Mouse (Mus musculus) heart, embryonic 10.5 days (tissue): ENCODE measurements around the gene Psmd2. TPM values are rescaled to one million over a fixed set of nuclear protein-coding genes. Genes with fewer than 3 reads are reported as not detected.

Source experiments
- DNase-seq: peaks from one replicate; pipeline ENCODE4 v3.0.0-alpha.2; 2017; ENCODE audit warnings: low spot score
- H3K27ac ChIP-seq: fragments of 300-500 bp; sonication (generic); 2 replicates; pipeline ENCODE4 v1.5.1; 2016; ENCODE audit warnings: mild to moderate bottlenecking
- H3K27me3 ChIP-seq: fragments of 300-500 bp; sonication (generic); 2 replicates; pipeline ENCODE4 v1.6.1; 2016; ENCODE audit warnings: mild to moderate bottlenecking; ENCODE audit not compliant: poor library complexity, insufficient read depth, severe bottlenecking
- H3K36me3 ChIP-seq: fragments of 300-500 bp; sonication (generic); 2 replicates; pipeline ENCODE4 v1.6.1; 2016; ENCODE audit warnings: mild to moderate bottlenecking, moderate library complexity
- H3K4me1 ChIP-seq: fragments of 300-500 bp; sonication (generic); 2 replicates; pipeline ENCODE4 v1.6.1; 2016; ENCODE audit warnings: mild to moderate bottlenecking
- H3K4me3 ChIP-seq: fragments of 300-500 bp; sonication (generic); 2 replicates; pipeline ENCODE4 v1.5.1; 2016; ENCODE audit warnings: mild to moderate bottlenecking, moderate library complexity
- H3K9me3 ChIP-seq: fragments of 300-500 bp; sonication (generic); 2 replicates; pipeline ENCODE4 v1.6.1; 2016; ENCODE audit warnings: mild to moderate bottlenecking, moderate library complexity
- WGBS: fragments of 180-500 bp; shearing (Covaris S2); methylation state at CpG from one replicate; pipeline ENCODE4 v1.1.7; 2016; 5-methylcytosine and 5-hydroxymethylcytosine counted together
- polyA plus RNA-seq: library from polyadenylated mRNA; unstranded; fragments of >200 nt; fragmentation: Nextera tagmentation; extraction: Ambion mirVana; gene quantifications from 2 replicates; pipeline ENCODE4 v1.2.1, GENCODE M21; 2016

Gene Psmd2
- polyA plus RNA-seq, result 385 and 393 TPM in 2 replicates

GRCm38 (mm10) chr16:20651076-20651946 is at the start of gene Psmd2:
Psmd2 (plus strand) TSS chr16:20651652.
- H3K4me1 ChIP-seq, result peaks cover 12% of the 10 kb centered on the region
- peak within 1 kb of the TSS; percentile 89 for H3K27ac ChIP-seq
- no peaks in the 10 kb centered on the region for H3K27me3 ChIP-seq
- peak; percentile 97 for DNase-seq
- 2% methylated on average over 46 of the region's 46 CpGs for WGBS
- H3K9me3 ChIP-seq, result no peaks in the 10 kb centered on the region
- H3K4me3 ChIP-seq, result peak within 1 kb of the TSS; percentile 93
- H3K36me3 ChIP-seq, result peaks cover 23% of the 10 kb centered on the region

DNA sequence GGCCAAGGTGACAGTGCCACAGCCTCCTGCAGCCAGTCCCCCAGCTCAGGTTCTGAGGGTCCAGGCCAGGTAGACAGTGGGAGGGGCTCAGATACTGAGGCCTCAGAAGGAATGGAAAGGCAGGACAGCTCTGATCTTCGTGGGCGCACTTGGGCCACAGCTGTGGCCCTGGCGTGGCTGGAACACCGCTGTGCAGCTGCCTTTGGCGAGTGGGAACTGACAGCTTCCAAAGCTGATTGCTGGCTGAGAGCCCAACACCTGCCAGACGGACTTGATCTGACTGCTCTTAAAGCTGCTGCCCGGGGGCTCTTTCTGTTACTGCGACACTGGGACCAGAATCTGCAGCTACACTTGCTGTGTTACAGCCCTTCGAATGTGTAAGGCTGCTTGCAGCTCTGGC is 46.7 kb upstream of the Psmd2 start:
- H3K36me3 ChIP-seq, result peaks cover 49% of the 10 kb centered on the region
- no peaks in the 10 kb centered on the region for H3K9me3 ChIP-seq
- H3K4me3 ChIP-seq, result no peak overlapping the region
- no peaks in the 10 kb centered on the region for H3K27me3 ChIP-seq
- 81% methylated on average over 9 of the region's 9 CpGs for WGBS
- peaks cover 10% of the 10 kb centered on the region; the same call in 1 of the 2 replicates for H3K4me1 ChIP-seq
- DNase-seq, result no peak
- H3K27ac ChIP-seq, result no peak overlapping the region

GRCm38 (mm10) chr16:20610501-20611356 is 40.7 kb upstream of the Psmd2 start:
- peak; percentile 91 for DNase-seq
- WGBS, result under 1% methylated on average over 28 of the region's 28 CpGs
- H3K36me3 ChIP-seq, result peaks cover 31% of the 10 kb centered on the region

DNA sequence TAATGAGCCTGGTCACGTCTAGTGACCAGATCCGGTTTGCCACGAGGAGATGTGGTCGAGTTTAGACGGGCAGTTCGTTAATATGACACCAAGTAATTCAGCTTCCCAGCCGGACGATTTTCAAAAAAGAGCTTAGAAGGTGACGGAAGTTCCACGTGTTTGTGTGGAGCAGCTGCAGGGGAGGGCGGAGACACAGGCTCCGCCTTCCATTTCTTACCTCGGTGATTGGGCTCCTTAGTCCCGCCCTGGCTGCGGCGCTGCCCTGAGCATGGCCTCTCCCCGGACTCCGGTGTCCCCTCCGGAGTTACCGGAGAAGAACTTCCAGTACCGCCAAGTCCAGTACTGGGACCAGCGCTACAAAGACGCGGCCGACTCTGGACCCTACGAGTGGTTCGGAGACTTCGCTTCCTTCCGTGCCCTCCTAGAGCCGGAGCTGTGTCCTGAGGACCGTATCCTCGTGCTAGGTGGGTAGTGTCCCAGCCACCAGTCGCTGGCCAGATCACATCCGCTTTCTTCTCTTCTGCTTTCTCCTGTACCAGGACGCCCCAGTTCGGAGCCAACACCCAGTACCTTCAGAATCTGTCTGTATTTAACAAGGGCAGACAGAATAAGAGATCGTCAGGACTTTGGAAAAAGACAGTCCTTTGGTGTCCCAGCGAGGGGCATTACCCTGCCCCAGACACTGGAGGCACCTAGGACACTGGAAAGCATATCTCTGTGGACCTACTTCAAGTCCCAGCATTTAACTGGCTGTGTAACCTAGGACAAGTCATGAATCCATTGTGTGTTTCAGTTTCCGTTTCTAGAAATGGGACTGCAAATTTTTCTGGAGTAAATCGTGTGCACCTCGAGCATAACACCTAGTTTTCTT is 39.9 kb upstream of the Psmd2 start, which contains the start of the genes Eef1akmt4, Gm49333 and Alg3:
Gene Eef1akmt4 (plus strand): TSS at position 237 of the 871 bp plus-strand sequence.
Gene Gm49333 (plus strand): TSS at position 254 of the 871 bp plus-strand sequence.
Gene Alg3 (minus strand): TSS at position 379 of the 871 bp plus-strand sequence.
- WGBS, result 2% methylated on average over 41 of the region's 41 CpGs
- H3K9me3 ChIP-seq, result no peaks in the 10 kb centered on the region

More at GRCm38 (mm10) chr16:20610501-20611356, 40.7 kb upstream of the Psmd2 start:
- H3K27ac ChIP-seq, result peak overlapping the region; percentile 95
- H3K9me3 ChIP-seq, result no peaks in the 10 kb centered on the region
- peaks cover 21% of the 10 kb centered on the region for H3K4me1 ChIP-seq
- no peaks in the 10 kb centered on the region for H3K27me3 ChIP-seq
- H3K4me3 ChIP-seq, result peak overlapping the region; percentile 96

DNA sequence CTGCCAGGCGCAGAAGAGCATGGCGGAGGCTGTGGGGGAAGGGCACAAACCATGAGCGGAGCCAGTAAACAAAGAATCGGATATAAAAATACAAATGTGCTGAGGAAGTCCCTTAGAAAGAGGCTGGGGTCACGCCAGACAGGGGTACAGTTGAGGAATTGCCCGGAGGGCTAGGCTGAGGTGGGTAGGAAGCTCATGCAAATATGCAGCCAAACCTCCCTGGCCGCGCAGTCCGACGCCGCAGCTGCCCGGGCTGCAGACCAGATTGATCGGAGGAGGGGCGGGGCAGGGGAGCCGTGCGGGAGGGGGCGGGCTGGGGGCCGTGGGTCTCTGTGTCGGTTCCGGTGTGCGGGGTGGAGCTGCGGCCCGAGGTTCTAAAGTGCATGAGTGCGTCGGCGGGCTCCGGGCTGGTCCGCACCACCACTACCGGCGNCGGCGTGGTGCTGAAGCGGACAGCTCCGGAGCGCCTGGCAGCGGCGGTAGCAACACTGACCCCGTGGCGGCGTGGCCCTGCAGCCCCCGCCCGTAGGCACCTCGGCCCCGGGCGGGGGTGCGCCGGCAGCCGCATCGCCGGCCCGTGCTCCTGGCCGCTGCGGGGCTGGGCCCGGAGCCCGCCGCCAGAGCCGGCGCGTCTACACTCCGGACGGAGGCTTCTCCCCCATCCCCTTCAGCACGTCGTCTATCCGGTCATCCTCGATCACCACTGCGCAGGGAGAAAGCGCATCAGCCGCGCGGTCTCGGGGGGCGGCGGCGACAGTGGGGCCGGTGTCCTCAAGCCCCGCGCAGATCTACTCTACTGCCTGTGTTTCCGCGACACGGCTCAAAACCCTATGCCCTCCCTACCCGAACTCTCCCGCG is 31.7 kb upstream of the Psmd2 start:
- peaks cover 59% of the 10 kb centered on the region for H3K27me3 ChIP-seq
- no peak for DNase-seq
- 2% methylated on average over 82 of the region's 83 CpGs for WGBS
- no peak overlapping the region for H3K27ac ChIP-seq
- no peaks in the 10 kb centered on the region for H3K9me3 ChIP-seq
- H3K36me3 ChIP-seq, result 0 out of 2 replicates have a peak, but pooled peaks cover 7% of the 10 kb centered on the region
- H3K4me3 ChIP-seq, result peak overlapping the region; percentile 77
- peaks cover 36% of the 10 kb centered on the region for H3K4me1 ChIP-seq

More for the DNA sequence above, 39.9 kb upstream of the Psmd2 start, which contains the start of the genes Eef1akmt4, Gm49333 and Alg3:
- peak within 1 kb of the TSS; percentile 96 for H3K4me3 ChIP-seq
- H3K27ac ChIP-seq, result peak within 1 kb of the TSS; percentile 95
- peaks cover 25% of the 10 kb centered on the region for H3K36me3 ChIP-seq
- no peaks in the 10 kb centered on the region for H3K27me3 ChIP-seq
- peak; percentile 97 for DNase-seq
- peaks cover 21% of the 10 kb centered on the region for H3K4me1 ChIP-seq

DNA sequence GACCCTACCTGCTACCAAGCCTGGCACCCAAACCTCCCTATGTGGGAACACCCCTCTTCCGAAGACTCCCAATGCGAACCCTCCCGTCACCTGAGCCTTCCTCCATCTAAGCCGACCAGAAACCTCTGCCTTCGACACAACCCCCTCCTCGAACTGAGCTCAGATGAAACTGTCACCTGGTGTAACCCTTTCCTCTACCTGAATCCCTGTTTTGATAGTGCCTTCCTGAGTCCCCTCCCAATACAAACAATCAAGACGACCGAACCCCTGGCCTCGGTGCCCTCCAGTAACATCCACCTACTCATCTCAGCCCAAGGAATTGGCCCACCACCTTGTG is 31.1 kb upstream of the Psmd2 start:
- Histone ChIP-seq H3K27me3 (peaks cover 59% of the 10 kb centered on the region), H3K36me3 (0 out of 2 replicates have a peak, but pooled peaks cover 7% of the 10 kb centered on the region), H3K4me3 (peak overlapping the region; percentile 77), H3K27ac (no peak overlapping the region), H3K4me1 (peaks cover 36% of the 10 kb centered on the region), H3K9me3 (no peaks in the 10 kb centered on the region)
- DNase-seq, result no peak
- under 1% methylated on average over 9 of the region's 9 CpGs for WGBS

DNA sequence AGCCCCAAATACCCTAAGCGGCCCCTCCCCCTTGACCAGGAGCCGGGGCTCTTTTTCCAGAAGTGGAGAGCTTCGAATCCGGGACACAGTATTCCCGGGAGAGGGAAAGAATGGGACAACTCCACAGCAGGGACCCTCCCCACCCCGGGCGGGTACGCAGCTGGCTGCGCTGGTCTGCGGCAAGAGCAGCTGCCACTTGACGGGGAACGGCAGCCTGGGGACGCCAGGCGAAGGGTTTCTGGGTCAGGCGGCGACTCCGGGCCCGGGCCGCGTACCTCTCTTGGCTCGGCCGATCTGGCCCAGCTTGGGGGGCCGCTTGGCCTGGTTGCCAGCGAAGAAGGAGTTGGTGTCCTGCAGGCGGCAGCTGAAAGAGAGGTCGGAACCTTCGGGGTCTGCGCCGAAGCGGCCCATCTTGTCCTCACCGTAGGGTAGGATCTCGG is 30.7 kb upstream of the Psmd2 start:
- H3K27me3 ChIP-seq, result peaks cover 59% of the 10 kb centered on the region

DNA sequence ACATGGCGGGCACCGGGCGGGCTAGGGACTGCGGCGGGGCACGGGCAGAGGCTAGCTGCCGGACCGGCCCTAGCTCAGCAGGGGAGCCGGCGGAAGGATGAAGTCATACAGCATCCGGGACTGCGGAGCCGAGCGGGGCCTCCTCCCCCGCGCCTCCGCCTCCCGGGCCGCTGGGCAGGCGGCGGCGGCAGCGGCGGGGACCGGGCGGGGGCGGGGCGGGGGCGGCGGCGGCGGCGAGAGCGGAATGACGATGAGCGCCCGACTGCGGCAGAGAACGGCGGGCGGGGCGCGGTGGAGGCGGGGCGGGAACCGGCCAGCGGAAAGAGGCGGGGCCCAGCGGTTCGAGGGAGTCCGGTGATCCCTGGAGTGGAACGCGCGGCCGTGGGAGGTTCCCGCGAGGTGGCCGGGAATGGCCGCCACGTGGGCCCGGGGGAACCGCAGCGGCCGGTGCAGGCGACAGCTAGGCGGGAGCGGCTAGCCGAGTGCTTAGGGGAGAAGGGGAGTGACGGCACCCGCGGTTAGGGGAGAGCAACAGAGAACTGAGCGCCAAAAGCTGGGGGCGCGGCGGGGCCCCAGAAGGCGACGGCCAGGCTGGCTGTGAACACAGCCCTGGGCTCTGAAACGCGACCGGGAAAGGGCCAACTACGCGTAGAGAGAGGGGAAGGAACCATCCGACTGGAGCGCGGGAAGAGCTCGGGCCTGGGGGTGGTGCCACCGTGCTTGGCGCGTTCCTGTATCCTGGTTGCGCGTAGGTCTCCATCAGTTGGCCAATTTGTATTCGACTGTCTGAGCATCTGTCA is 30.1 kb upstream of the Psmd2 start, which contains the start of gene Camk2n2:
Gene Camk2n2 (minus strand): TSS at position 97 of the 800 bp plus-strand sequence.
- Histone ChIP-seq H3K9me3 (no peaks in the 10 kb centered on the region), H3K36me3 (0 out of 2 replicates have a peak, but pooled peaks cover 5% of the 10 kb centered on the region), H3K27ac (peak within 1 kb of the TSS; percentile 84), H3K4me3 (peak within 1 kb of the TSS; percentile 77), H3K4me1 (peaks cover 36% of the 10 kb centered on the region), H3K27me3 (peaks cover 59% of the 10 kb centered on the region)
- WGBS, result under 1% methylated on average over 92 of the region's 92 CpGs
- DNase-seq, result no peak

More for the DNA sequence above, 30.7 kb upstream of the Psmd2 start:
- WGBS, result under 1% methylated on average over 30 of the region's 32 CpGs
- Histone ChIP-seq H3K4me1 (peaks cover 36% of the 10 kb centered on the region), H3K9me3 (no peaks in the 10 kb centered on the region), H3K36me3 (0 out of 2 replicates have a peak, but pooled peaks cover 7% of the 10 kb centered on the region), H3K4me3 (peak overlapping the region; percentile 77), H3K27ac (peak overlapping the region; percentile 84)
- DNase-seq, result no peak

- Histone ChIP-seq H3K9me3 (no peaks in the 10 kb centered on the region), H3K27ac (peak overlapping the region; percentile 84), H3K4me1 (peaks cover 36% of the 10 kb centered on the region), H3K36me3 (0 out of 2 replicates have a peak, but pooled peaks cover 5% of the 10 kb centered on the region), H3K4me3 (peak overlapping the region; percentile 77), H3K27me3 (peaks cover 59% of the 10 kb centered on the region)
- DNase-seq, result peak; percentile 85
- under 1% methylated on average over 37 of the region's 37 CpGs for WGBS
Observed at GRCm38 (mm10) chr16:20621991-20622685, 29.3 kb upstream of the Psmd2 start.

GRCm38 (mm10) chr16:20623211-20623610 is 28.2 kb upstream of the Psmd2 start:
- H3K9me3 ChIP-seq, result no peaks in the 10 kb centered on the region
- no peak overlapping the region for H3K4me3 ChIP-seq
- H3K27ac ChIP-seq, result no peak overlapping the region
- peaks cover 51% of the 10 kb centered on the region for H3K27me3 ChIP-seq
- DNase-seq, result no peak
- H3K36me3 ChIP-seq, result 0 out of 2 replicates have a peak, but pooled peaks cover 4% of the 10 kb centered on the region
- 69% methylated on average over 2 of the region's 2 CpGs for WGBS
- peaks cover 36% of the 10 kb centered on the region for H3K4me1 ChIP-seq
